19 mouse cellular contexts compared by ENCODE assay signal in genomic region chr4:34749236-34749635, GRCm38 (mm10). TPM values are rescaled to one million over a fixed set of nuclear protein-coding genes. Genes with fewer than 3 reads are reported as not detected.
DNase-seq lines count a peak whose midpoint lies in the region; ATAC-seq and TF ChIP-seq lines count a peak whose summit lies in the region.
"Had no signal": no experiment of that assay in that cellular context is flagged by ENCODE, and none has a peak within 500 bp of the region (broad histone marks: within the 10 kb centered on the region; RNA-seq: fewer than 3 reads in every experiment).

No protein-coding gene starts in this region.

- 42% methylated on average over 6 of the region's 6 CpGs for WGBS in heart, embryonic 13.5 days
- WGBS in kidney, embryonic 16.5 days: 36% methylated on average over 6 of the region's 6 CpGs
- WGBS in lung, embryonic 15.5 days: 27% methylated on average over 6 of the region's 6 CpGs
- 35% methylated on average over 6 of the region's 6 CpGs for WGBS in stomach, postnatal 0 days
- 36% methylated on average over 6 of the region's 6 CpGs for WGBS in liver, embryonic 12.5 days (ENCODE audit: insufficient replicate concordance)
- 59% methylated on average over 6 of the region's 6 CpGs for WGBS in forebrain, embryonic 16.5 days

- no peak overlapping the region for H3K9ac ChIP-seq in heart, embryonic 13.5 days
- H3K9ac ChIP-seq in kidney, embryonic 16.5 days (replicated peaks; ENCODE audit: low read length): no peak overlapping the region
- no peak overlapping the region for H3K9ac ChIP-seq in lung, embryonic 15.5 days
- no peak overlapping the region for H3K9ac ChIP-seq in stomach, postnatal 0 days (ENCODE audit: low read length)
- H3K9ac ChIP-seq in liver, embryonic 12.5 days: no peak overlapping the region
- no peak overlapping the region for H3K9ac ChIP-seq in forebrain, embryonic 16.5 days (replicated peaks; ENCODE audit: low read depth, low read length)
- H3K9ac ChIP-seq: intestine, embryonic 15.5 days; liver, embryonic 14.5 days had no signal

- no peak for TF ChIP-seq EP300 in stomach, postnatal 0 days (optimal IDR thresholded peaks at IDR 0.05)

- TF ChIP-seq CTCF in stomach, postnatal 0 days (IDR thresholded peaks at IDR 0.05; ENCODE audit: low read depth): no peak

- no peaks in the 10 kb centered on the region for H3K4me1 ChIP-seq in heart, embryonic 13.5 days
- no peaks in the 10 kb centered on the region for H3K4me1 ChIP-seq in kidney, embryonic 16.5 days (ENCODE audit: insufficient read depth, low read length)
- no peaks in the 10 kb centered on the region for H3K4me1 ChIP-seq in lung, embryonic 15.5 days
- H3K4me1 ChIP-seq in stomach, postnatal 0 days (replicated peaks; ENCODE audit: control insufficient read depth, insufficient read depth): no peaks in the 10 kb centered on the region
- no peaks in the 10 kb centered on the region for H3K4me1 ChIP-seq in liver, embryonic 12.5 days
- H3K4me1 ChIP-seq in forebrain, embryonic 16.5 days (replicated peaks; ENCODE audit: control insufficient read depth, insufficient read depth, low read length): no peaks in the 10 kb centered on the region
- H3K4me1 ChIP-seq: intestine, embryonic 15.5 days; limb, embryonic 10.5 days had no signal

- H3K27me3 ChIP-seq in heart, embryonic 13.5 days (replicated peaks): no peaks in the 10 kb centered on the region
- H3K27me3 ChIP-seq in kidney, embryonic 16.5 days (ENCODE audit: insufficient read depth, low read length): no peaks in the 10 kb centered on the region
- H3K27me3 ChIP-seq in lung, embryonic 15.5 days: no peaks in the 10 kb centered on the region
- no peaks in the 10 kb centered on the region for H3K27me3 ChIP-seq in stomach, postnatal 0 days (ENCODE audit: control insufficient read depth, insufficient read depth, low read length)
- H3K27me3 ChIP-seq in liver, embryonic 12.5 days (replicated peaks): no peaks in the 10 kb centered on the region
- H3K27me3 ChIP-seq in forebrain, embryonic 16.5 days (replicated peaks; ENCODE audit: control insufficient read depth, insufficient read depth, low read length): no peaks in the 10 kb centered on the region
- H3K27me3 ChIP-seq: intestine, embryonic 15.5 days had no signal

- no peak for DNase-seq in heart, adult 18-20 months
- DNase-seq in adrenal gland, postnatal 10 days: peak; percentile 15
- DNase-seq in stomach, postnatal 0 days (ENCODE audit: low spot score): no peak
- DNase-seq: cerebellum, adult 9-11 months; heart, postnatal 36 days had no signal

- no peaks in the 10 kb centered on the region for H3K9me3 ChIP-seq in heart, embryonic 13.5 days
- H3K9me3 ChIP-seq in kidney, embryonic 16.5 days (ENCODE audit: low read length): no peaks in the 10 kb centered on the region
- H3K9me3 ChIP-seq in lung, embryonic 15.5 days: no peaks in the 10 kb centered on the region
- H3K9me3 ChIP-seq in stomach, postnatal 0 days (ENCODE audit: control insufficient read depth, low read length): no peaks in the 10 kb centered on the region
- no peaks in the 10 kb centered on the region for H3K9me3 ChIP-seq in liver, embryonic 12.5 days (replicated peaks)
- H3K9me3 ChIP-seq in forebrain, embryonic 16.5 days (ENCODE audit: control insufficient read depth, low read length): no peaks in the 10 kb centered on the region
- H3K9me3 ChIP-seq: G1E; intestine, embryonic 15.5 days; limb, embryonic 10.5 days had no signal

- no peaks in the 10 kb centered on the region for H3K36me3 ChIP-seq in heart, embryonic 13.5 days
- no peaks in the 10 kb centered on the region for H3K36me3 ChIP-seq in kidney, embryonic 16.5 days (ENCODE audit: insufficient read depth, low read length)
- no peaks in the 10 kb centered on the region for H3K36me3 ChIP-seq in lung, embryonic 15.5 days
- no peaks in the 10 kb centered on the region for H3K36me3 ChIP-seq in stomach, postnatal 0 days (ENCODE audit: control insufficient read depth, insufficient read depth, low read length)
- no peaks in the 10 kb centered on the region for H3K36me3 ChIP-seq in liver, embryonic 12.5 days
- no peaks in the 10 kb centered on the region for H3K36me3 ChIP-seq in forebrain, embryonic 16.5 days (ENCODE audit: control insufficient read depth, insufficient read depth)
- H3K36me3 ChIP-seq: G1E; intestine, embryonic 15.5 days; limb, embryonic 10.5 days had no signal

- H3K4me3 ChIP-seq in heart, embryonic 13.5 days: no peak overlapping the region
- no peak overlapping the region for H3K4me3 ChIP-seq in kidney, embryonic 16.5 days (ENCODE audit: low read length)
- no peak overlapping the region for H3K4me3 ChIP-seq in lung, embryonic 15.5 days
- H3K4me3 ChIP-seq in stomach, postnatal 0 days (ENCODE audit: low read depth, low read length): no peak overlapping the region
- H3K4me3 ChIP-seq in liver, embryonic 12.5 days: no peak overlapping the region
- H3K4me3 ChIP-seq in forebrain, embryonic 16.5 days (replicated peaks; ENCODE audit: low read length): no peak overlapping the region
- H3K4me3 ChIP-seq: intestine, embryonic 15.5 days; limb, embryonic 10.5 days had no signal

- H3K4me2 ChIP-seq in heart, embryonic 13.5 days: no peak overlapping the region
- no peak overlapping the region for H3K4me2 ChIP-seq in kidney, embryonic 16.5 days (replicated peaks; ENCODE audit: low read depth, low read length)
- no peak overlapping the region for H3K4me2 ChIP-seq in lung, embryonic 15.5 days
- H3K4me2 ChIP-seq in stomach, postnatal 0 days (replicated peaks; ENCODE audit: low read depth): no peak overlapping the region
- no peak overlapping the region for H3K4me2 ChIP-seq in liver, embryonic 12.5 days
- no peak overlapping the region for H3K4me2 ChIP-seq in forebrain, embryonic 16.5 days (ENCODE audit: low read length)
- H3K4me2 ChIP-seq: intestine, embryonic 15.5 days had no signal

- ATAC-seq in heart, embryonic 13.5 days (ENCODE audit: extremely low read depth, insufficient number of reproducible peaks, low FRiP score, low TSS enrichment): no peak
- no peak for ATAC-seq in kidney, embryonic 16.5 days (ENCODE audit: low FRiP score, low TSS enrichment)
- ATAC-seq in lung, embryonic 15.5 days (ENCODE audit: borderline replicate concordance, extremely low read depth, low FRiP score, low TSS enrichment): no peak; the same call in 1 of the 2 replicates
- ATAC-seq in stomach, postnatal 0 days (ENCODE audit: low FRiP score, low TSS enrichment): no peak
- ATAC-seq in liver, embryonic 12.5 days: no peak
- no peak for ATAC-seq in forebrain, embryonic 16.5 days
- ATAC-seq: intestine, embryonic 15.5 days had no signal

- 0 out of 2 replicates have a peak overlapping the region, but pooled peaks have one; percentile 39 for H3K27ac ChIP-seq in heart, embryonic 13.5 days (replicated peaks)
- peak overlapping the region; percentile 63; the same call in 1 of the 2 replicates for H3K27ac ChIP-seq in kidney, embryonic 16.5 days (ENCODE audit: low read length)
- peak overlapping the region; percentile 7; the same call in 1 of the 2 replicates for H3K27ac ChIP-seq in lung, embryonic 15.5 days
- H3K27ac ChIP-seq in stomach, postnatal 0 days (replicated peaks): no peak overlapping the region; the same call in 1 of the 2 replicates
- H3K27ac ChIP-seq in liver, embryonic 12.5 days: no peak overlapping the region
- no peak overlapping the region for H3K27ac ChIP-seq in forebrain, embryonic 16.5 days (ENCODE audit: low read length)
- H3K27ac ChIP-seq: intestine, embryonic 15.5 days; limb, embryonic 10.5 days; liver, embryonic 14.5 days had no signal

RNA-seq across cellular contexts. Expression of gene Gm136, which starts 6.8 kb away (rescaled TPM):
- polyA plus RNA-seq in heart, embryonic 13.5 days (2015; fragmentation: Nextera tagmentation; extraction: Ambion mirVana): not detected in 2 replicates
- not detected for total RNA-seq in heart, adult 18-20 months (2021)
- total RNA-seq in adrenal gland, postnatal 10 days (2021): not detected
- not detected in 2 replicates for polyA plus RNA-seq in kidney, embryonic 16.5 days (2015; fragmentation: Nextera tagmentation; extraction: Ambion mirVana)
- not detected in 2 replicates for polyA plus RNA-seq in lung, embryonic 15.5 days (2015; fragmentation: Nextera tagmentation; extraction: Ambion mirVana)
- not detected in 2 replicates for polyA plus RNA-seq in stomach, postnatal 0 days (2015; fragmentation: Nextera tagmentation; extraction: Ambion mirVana)
- polyA plus RNA-seq in liver, embryonic 12.5 days (2016; fragmentation: Nextera tagmentation; extraction: Ambion mirVana): not detected in 2 replicates
- not detected in 2 replicates for polyA plus RNA-seq in forebrain, embryonic 16.5 days (2015; fragmentation: Nextera tagmentation; extraction: Ambion mirVana)
- total RNA-seq: G1E; granulocyte monocyte progenitor cell, adult 5-6 weeks; heart, postnatal 36 days; layer of hippocampus, postnatal 14 days; neutrophil, adult 5-6 weeks had no signal
- polyA plus RNA-seq: C2C12; embryonic facial prominence, embryonic 11.5 days; G1E; intestine, embryonic 15.5 days; limb, embryonic 10.5 days; liver, embryonic 14.5 days had no signal

RNA-seq across cellular contexts. Expression of gene Cfap206, which starts 19.2 kb away (rescaled TPM):
- polyA plus RNA-seq in heart, embryonic 13.5 days (2015; fragmentation: Nextera tagmentation; extraction: Ambion mirVana): 0.24 TPM in 1 of 2 replicates, not detected in the other
- under 1 TPM in 1 of 2 experiments, not detected in 1; 0.72 TPM for total RNA-seq in heart, adult 18-20 months (2021)
- total RNA-seq in adrenal gland, postnatal 10 days (2021): under 1 TPM; 0.55 to 0.87 TPM
- polyA plus RNA-seq in kidney, embryonic 16.5 days (2015; fragmentation: Nextera tagmentation; extraction: Ambion mirVana): 1.5 and 1.7 TPM in 2 replicates
- 4.8 and 5.4 TPM in 2 replicates for polyA plus RNA-seq in lung, embryonic 15.5 days (2015; fragmentation: Nextera tagmentation; extraction: Ambion mirVana)
- polyA plus RNA-seq in stomach, postnatal 0 days (2015; fragmentation: Nextera tagmentation; extraction: Ambion mirVana): 0.19 and 0.59 TPM in 2 replicates
- polyA plus RNA-seq in liver, embryonic 12.5 days (2016; fragmentation: Nextera tagmentation; extraction: Ambion mirVana): not detected in 2 replicates
- polyA plus RNA-seq in forebrain, embryonic 16.5 days (2015; fragmentation: Nextera tagmentation; extraction: Ambion mirVana): 0.99 and 1.8 TPM in 2 replicates
- total RNA-seq: granulocyte monocyte progenitor cell, adult 5-6 weeks had no signal
- polyA plus RNA-seq: G1E; liver, embryonic 14.5 days had no signal

RNA-seq across cellular contexts. Expression of gene Smim8, which starts 29.0 kb away (rescaled TPM):
- polyA plus RNA-seq in heart, embryonic 13.5 days (2015; fragmentation: Nextera tagmentation; extraction: Ambion mirVana): 56.8 and 58.9 TPM in 2 replicates
- 10 to 100 TPM; 62.3 to 65.8 TPM for total RNA-seq in heart, adult 18-20 months (2021)
- 10 to 100 TPM; 26.7 to 30.1 TPM for total RNA-seq in adrenal gland, postnatal 10 days (2021)
- polyA plus RNA-seq in kidney, embryonic 16.5 days (2015; fragmentation: Nextera tagmentation; extraction: Ambion mirVana): 44.0 and 44.4 TPM in 2 replicates
- 45.2 and 46.0 TPM in 2 replicates for polyA plus RNA-seq in lung, embryonic 15.5 days (2015; fragmentation: Nextera tagmentation; extraction: Ambion mirVana)
- 43.9 and 46.2 TPM in 2 replicates for polyA plus RNA-seq in stomach, postnatal 0 days (2015; fragmentation: Nextera tagmentation; extraction: Ambion mirVana)
- polyA plus RNA-seq in liver, embryonic 12.5 days (2016; fragmentation: Nextera tagmentation; extraction: Ambion mirVana): 30.0 and 30.3 TPM in 2 replicates
- polyA plus RNA-seq in forebrain, embryonic 16.5 days (2015; fragmentation: Nextera tagmentation; extraction: Ambion mirVana): 43.3 and 50.3 TPM in 2 replicates

Comparison
In these comparisons a context has a peak if more than half of its experiments do, and no peak if none do; other contexts are left out.
1. H3K27ac ChIP-seq: peak in heart, embryonic 13.5 days (single experiment), kidney, embryonic 16.5 days (single experiment) and lung, embryonic 15.5 days (single experiment); none in stomach, postnatal 0 days (single experiment), liver, embryonic 12.5 days (single experiment) and forebrain, embryonic 16.5 days (single experiment).